Mouse (Mus musculus) thymus, postnatal 25 days (tissue): ENCODE measurements around the gene Lmna.
A peak's percentile ranks its signal among the peaks of the same experiment; 100 is the strongest.

ENCODE experiments used
- DNase-seq: peaks from one replicate; pipeline ENCODE4 v3.0.0; 2022

The Lmna gene

DNA sequence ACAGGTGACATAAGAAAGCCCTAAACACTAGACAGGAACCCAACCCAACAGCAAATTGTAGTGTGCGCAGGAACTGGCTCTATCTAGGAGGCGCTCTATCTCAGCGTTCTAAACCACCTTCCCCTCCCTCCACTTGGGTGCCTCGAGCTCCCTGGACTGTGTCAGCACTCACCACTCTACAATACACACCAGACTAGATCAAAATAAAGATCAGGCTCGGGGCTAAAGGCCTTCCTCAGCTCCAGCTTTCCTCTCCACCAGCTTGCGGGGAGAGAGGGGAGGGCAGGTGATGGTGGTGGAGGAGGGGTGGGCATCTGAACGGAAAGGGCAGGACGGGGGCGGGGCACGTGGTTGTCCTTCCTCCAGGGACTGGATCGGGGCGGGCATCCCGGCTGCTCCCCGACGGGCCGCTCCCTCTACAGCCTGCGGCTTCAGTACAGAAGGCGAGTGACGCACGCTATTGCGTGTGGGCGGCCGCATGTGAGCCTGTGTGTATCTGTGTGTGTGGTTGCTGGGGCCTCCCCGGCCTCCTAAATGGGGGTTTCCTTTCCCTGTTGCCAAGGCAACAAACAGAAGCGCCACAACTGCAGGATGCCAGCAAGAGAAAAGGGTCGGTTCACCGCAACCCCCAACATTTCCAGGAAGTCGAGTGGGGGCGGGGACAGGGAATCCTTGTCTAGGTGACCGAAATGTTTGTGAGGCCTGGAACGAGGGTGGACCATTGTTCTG lies at the start of gene Lmna:
Gene Lmna (minus strand): TSS at position 265 of the 729 bp plus-strand sequence.
- peak; percentile 94 for DNase-seq

- DNase-seq: no peak
Measured at GRCm38 (mm10) chr3:88556616-88557015, 46.9 kb upstream of the Lmna start.

GRCm38 (mm10) chr3:88555731-88556130 lies 46.0 kb upstream of the Lmna start:
- DNase-seq: no peak

- no peak for DNase-seq
Measured at GRCm38 (mm10) chr3:88555069-88555605, 45.4 kb upstream of the Lmna start.

GRCm38 (mm10) chr3:88553880-88554586 lies 44.3 kb upstream of the Lmna start:
- DNase-seq: peak; percentile 81

DNA sequence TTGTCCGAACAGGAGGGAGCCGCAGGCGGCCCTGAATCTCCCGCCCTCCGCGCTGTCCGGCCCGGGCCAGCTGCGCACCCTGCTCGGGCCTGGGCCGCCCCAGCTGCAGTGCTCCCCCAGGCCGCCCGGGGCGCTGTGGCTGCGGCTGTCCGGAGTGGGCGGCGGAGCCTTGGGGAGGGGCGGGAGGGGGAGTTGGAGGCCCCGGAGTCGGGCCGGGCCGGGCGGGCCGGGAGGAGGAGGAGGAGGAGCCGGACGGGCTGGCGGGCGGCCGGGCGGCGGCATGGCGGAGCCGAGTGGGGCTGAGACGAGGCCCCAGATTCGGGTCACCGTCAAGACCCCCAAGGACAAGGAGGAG lies 43.7 kb upstream of the Lmna start, which contains the start of gene Ubqln4:
Gene Ubqln4 (plus strand): TSS at position 234 of the 355 bp plus-strand sequence.
- DNase-seq: peak; percentile 93

- DNase-seq: peak; percentile 95
Measured at GRCm38 (mm10) chr3:88552676-88553524, 43.1 kb upstream of the Lmna start, which contains the start of gene Lamtor2. TSS of gene Lamtor2 (minus strand) at chr3:88553074.

- DNase-seq: no peak
Measured at GRCm38 (mm10) chr3:88552082-88552645, 42.4 kb upstream of the Lmna start.

- DNase-seq: no peak
Measured at GRCm38 (mm10) chr3:88551586-88551985, 41.8 kb upstream of the Lmna start.

DNA sequence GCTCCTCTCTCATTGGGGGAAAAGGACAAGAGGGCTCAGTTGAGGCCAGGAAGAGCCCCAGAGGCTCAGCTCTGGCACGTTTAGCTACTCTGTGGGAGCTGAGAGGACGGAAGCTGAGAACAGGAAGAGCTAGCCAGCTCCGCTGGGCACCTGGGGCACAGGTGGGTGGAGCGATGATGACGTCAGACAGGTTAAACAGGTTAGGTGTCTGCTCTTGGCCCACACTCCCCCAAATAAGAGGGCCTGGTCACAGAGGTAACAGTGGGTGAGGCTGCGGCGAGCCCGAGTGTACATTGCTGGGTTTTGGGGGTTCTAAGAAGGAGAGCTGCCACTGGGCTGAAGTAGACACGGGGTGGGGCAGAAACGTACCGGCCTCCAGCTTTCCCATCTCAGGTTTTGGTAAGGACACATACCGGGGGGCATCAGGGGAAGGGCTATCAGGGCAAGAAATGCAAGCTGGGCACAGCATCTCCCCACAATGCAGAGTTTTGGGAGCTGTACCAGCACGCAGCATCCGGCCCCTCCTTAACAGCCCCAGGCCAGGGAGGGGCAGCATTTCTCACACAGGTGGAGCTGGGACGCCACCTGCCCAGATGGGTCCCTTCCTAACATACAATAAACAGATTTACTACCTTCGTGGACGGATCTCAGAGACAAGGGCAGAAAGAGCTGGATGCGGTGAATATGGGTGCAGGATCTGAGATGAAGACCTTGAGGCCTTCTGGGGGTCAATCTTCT lies 38.6 kb upstream of the Lmna start, which contains the start of gene Rab25:
Gene Rab25 (minus strand): TSS at position 121 of the 738 bp plus-strand sequence.
- no peak for DNase-seq

GRCm38 (mm10) chr3:88546674-88547418 lies 37.1 kb upstream of the Lmna start:
- no peak for DNase-seq

DNA sequence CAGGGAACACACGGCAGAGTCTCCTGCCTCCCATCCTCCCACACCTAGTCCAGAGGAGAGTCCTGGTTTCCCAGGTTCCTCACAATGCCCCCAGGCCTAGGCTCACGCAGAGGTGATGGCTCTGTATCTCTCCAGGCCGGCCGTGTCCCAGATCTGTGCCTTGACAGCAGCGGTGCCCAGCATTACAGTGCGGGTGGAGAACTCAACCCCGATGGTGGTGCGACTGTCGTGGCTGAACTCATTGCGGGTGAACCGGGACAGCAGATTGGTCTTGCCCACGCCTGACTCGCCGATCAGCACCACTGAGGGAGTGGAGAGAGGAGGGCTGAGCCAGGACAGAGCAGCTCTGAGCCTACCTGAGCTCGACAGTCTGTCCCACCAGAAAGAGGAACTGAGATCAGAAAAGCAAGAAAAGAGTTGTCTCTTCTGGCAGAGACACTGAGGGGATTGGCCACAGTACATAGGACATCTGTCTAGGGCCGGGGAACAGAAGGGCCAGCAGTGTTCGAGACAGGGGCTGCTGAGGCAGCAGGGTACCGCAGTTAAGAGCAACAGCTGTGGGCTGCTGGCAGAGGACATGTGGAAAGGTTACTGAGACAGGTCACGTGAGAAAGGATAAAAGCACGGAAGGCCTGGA lies 35.3 kb upstream of the Lmna start:
- DNase-seq: no peak

DNA sequence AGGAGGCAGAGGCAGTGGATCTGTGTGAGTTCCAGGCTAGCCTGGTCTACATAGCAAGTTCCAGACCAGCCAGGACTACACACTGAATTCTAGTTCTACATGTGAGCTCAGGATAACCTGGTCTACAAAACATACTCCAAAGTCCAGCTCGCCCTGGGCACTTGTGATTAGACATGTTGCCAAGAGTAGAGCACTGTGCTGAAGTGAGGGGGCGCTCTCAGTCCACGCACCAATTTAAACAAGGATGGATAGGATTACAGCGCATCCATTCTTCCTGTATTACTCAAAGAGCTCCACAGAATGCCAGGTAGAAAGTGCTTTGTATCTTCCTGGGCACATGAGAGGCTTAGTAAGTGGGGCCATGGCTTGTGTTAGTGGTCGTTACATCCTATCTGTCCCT lies 34.8 kb upstream of the Lmna start:
- DNase-seq: no peak

DNA sequence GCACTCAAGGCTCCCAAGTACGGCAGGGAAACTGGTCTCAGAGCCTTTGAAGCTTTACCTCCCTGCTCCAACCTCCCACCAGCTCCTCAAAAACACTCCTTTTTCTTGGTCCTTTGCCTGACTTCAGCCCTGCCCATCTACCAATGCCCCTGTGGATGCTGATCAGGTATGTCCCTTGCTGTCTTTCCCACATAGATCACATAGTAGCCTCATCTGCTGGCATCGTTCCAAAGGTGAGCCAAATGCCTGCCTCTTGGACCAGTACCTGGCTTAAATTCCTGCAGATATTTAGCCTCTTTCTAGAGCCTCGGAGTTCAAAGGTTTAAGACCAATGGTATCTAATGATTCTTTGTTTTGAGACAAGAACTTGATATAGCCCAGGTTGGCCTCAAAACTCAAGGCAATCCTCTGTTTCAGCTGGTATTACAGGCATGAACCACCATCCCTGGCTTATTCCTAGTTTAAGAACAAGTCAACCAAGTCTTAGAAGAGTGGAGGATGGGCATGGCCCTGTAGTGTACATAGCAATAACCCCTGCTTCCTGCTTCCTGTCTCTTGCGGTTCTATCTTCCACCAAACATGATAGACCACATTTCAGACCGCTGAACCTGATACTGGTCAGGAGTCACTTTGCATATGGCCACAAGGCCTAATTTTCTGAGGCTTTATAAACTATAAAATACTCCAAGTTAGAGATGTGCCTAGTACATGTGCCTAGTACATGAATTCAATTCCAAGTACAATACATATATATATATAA lies 34.1 kb upstream of the Lmna start:
- no peak for DNase-seq

DNA sequence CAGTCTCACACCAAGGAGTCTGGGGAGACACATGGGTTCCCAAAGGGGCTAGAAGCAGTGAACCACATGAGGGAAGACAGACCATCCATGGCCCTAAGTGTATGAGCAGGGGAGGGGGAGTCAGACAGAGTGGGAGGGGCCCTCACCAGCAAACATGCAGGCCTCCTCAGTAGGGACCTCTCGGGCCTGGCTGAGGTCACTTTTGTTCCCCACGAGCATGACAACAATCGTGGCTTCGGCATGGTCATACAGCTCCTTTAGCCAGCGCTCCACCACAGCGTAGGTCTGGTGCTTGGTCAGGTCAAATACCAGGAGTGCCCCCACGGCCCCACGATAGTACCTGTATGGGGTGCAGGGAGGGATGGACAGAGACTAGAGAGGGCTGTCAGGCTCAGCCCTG lies 33.4 kb upstream of the Lmna start:
- DNase-seq: no peak

DNA sequence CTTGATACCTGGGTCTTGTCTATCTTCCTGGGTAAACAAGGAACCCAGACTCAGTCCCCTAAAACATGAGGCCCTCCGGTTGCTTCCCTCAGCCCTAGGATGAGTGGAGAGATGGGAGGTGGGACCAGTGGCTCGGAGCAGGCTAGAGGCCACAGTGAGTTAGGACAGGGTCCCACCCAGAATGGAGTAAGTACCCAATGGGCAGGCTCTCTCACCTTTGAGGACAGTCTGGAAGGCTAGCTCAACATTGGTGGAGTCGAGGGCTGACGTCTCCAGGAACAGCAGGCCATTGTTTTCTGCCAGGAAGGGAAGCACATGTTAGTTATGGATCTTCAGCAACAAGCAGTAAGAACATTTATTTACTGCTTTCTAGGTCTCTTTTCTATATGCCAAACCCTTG lies 32.7 kb upstream of the Lmna start:
- DNase-seq: no peak

DNA sequence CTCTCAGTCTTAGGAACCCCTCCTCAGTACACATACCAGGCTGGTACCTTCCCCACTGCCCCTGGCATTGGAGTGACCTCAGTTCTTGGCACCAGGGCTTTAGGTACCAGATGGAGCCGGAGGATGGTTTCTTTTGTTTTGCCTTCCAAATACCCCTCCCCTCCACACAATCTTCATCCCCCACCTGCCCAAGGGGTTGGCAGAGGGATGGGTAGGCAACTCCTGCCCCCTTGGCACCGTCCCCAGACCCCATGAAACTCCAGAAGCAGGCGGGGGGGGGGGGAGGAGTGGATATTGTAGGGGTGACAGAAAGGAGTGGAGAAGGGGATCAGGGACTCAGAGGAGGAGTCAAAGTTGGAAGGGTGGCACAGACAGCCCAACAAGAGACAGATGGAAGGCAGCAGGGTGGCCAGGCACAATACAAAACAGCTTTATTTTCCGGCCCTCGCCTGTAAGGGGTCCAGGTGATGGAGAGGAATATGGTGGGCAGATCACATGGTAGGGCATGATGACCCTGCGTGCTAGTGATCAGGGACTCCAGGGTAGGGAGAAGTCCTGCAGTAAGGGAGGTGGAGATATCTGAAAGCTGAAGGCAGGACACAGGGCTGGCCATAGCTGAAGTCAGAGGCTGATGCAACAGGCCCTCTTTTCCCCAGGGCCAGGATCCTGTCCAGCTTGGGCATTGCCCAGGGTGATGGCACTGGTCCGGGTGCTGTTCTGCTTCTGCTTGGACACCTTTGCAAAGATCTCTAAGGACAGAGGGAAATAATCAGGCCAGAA lies 32.1 kb upstream of the Lmna start:
- no peak for DNase-seq

DNA sequence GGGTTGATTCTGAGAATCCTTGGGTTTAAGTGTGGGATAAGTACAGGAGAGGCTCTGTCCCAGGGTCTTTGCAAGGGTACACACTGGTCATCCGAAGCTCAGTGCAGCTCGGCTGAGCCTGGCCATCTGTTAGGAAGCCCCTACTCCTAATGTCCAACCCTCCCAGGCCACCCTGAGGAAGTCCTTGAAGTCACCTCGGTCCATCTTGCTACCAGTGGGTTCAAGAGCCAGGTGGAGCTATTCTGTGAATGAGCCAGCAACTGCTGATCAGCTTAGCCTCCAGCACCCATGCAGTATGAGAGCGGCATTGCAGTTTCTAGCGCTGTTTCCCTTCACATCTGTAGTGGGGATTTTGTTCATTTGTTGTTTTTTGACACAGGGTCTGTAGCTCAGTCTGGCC lies 30.3 kb upstream of the Lmna start:
- no peak for DNase-seq

DNA sequence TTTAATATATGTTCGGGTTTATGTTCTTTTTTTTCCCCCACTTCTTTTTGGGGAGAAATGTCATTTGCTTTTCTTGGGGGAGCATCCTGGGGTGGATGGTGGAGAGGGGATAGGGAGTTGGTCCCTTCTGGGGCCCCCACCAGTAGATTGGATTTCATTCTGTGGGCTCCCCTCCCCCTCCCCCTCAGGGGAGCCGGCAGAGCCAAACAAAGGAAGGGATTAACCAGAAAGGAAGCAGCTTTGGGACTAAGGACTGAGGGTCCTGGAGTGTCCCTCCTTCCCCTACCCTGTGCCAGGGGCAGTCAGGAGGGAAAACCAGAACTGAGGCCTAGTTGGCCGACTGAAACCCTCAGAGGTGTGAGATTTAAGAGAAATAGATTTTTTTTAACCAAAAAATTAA lies 29.6 kb upstream of the Lmna start:
- DNase-seq: no peak
